Mouse (Mus musculus) liver, embryonic 13.5 days (tissue): ENCODE results near the gene Osbpl5. TPM values are rescaled to one million over a fixed set of nuclear protein-coding genes. Genes with fewer than 3 reads are reported as not detected.

ENCODE experiments used
- ATAC-seq: fragments of 200-750 bp; cut with Nextera tagmentation; 2 replicates; pipeline ENCODE4 v1.8.0; 2017; ENCODE audit warnings: low read depth, mild to moderate bottlenecking, moderate number of reproducible peaks, moderate library complexity
- DNase-seq: peaks from one replicate; pipeline ENCODE4 v3.0.0; 2022
- H3K27ac ChIP-seq: fragments of 300-500 bp; sonication (generic); 2 replicates; pipeline ENCODE4 v1.5.1; 2015; ENCODE audit warnings: moderate library complexity, mild to moderate bottlenecking, inconsistent platforms
- H3K27me3 ChIP-seq: fragments of 300-500 bp; sonication (generic); 2 replicates; pipeline ENCODE4 v1.6.1; 2015; ENCODE audit warnings: mild to moderate bottlenecking, inconsistent platforms
- H3K36me3 ChIP-seq: fragments of 300-500 bp; sonication (generic); 2 replicates; pipeline ENCODE4 v1.6.1; 2015; ENCODE audit warnings: mild to moderate bottlenecking, inconsistent platforms
- H3K4me1 ChIP-seq: fragments of 300-500 bp; sonication (generic); replicated peaks from 2 replicates; pipeline ENCODE4 v1.6.1; 2015; ENCODE audit warnings: inconsistent platforms
- H3K4me2 ChIP-seq: fragments of 300-500 bp; sonication (generic); 2 replicates; pipeline ENCODE4 v1.6.1; 2015; ENCODE audit warnings: inconsistent platforms, mild to moderate bottlenecking, moderate library complexity
- H3K4me3 ChIP-seq: fragments of 300-500 bp; sonication (generic); replicated peaks from 2 replicates; pipeline ENCODE4 v1.5.1; 2015; ENCODE audit warnings: mild to moderate bottlenecking, inconsistent platforms
- H3K9ac ChIP-seq: fragments of 300-500 bp; sonication (generic); 2 replicates; pipeline ENCODE4 v1.6.1; 2015; ENCODE audit warnings: mild to moderate bottlenecking, inconsistent platforms
- H3K9me3 ChIP-seq: fragments of 300-500 bp; sonication (generic); replicated peaks from 2 replicates; pipeline ENCODE4 v1.6.1; 2016; ENCODE audit warnings: inconsistent platforms
- WGBS: fragments of 180-500 bp; shearing (Covaris S2); methylation state at CpG from one replicate; pipeline ENCODE4 v1.1.7; 2015; ENCODE audit not compliant: insufficient replicate concordance; 5-methylcytosine and 5-hydroxymethylcytosine counted together
- polyA plus RNA-seq: library from polyadenylated mRNA; unstranded; fragments of >200 nt; fragmentation: Nextera tagmentation; extraction: Ambion mirVana; gene quantifications from 2 replicates; pipeline ENCODE4 v1.2.1, GENCODE M21; 2015

Osbpl5 gene
- polyA plus RNA-seq, 1 experiment from 2014 or later: 2.4 TPM

DNA sequence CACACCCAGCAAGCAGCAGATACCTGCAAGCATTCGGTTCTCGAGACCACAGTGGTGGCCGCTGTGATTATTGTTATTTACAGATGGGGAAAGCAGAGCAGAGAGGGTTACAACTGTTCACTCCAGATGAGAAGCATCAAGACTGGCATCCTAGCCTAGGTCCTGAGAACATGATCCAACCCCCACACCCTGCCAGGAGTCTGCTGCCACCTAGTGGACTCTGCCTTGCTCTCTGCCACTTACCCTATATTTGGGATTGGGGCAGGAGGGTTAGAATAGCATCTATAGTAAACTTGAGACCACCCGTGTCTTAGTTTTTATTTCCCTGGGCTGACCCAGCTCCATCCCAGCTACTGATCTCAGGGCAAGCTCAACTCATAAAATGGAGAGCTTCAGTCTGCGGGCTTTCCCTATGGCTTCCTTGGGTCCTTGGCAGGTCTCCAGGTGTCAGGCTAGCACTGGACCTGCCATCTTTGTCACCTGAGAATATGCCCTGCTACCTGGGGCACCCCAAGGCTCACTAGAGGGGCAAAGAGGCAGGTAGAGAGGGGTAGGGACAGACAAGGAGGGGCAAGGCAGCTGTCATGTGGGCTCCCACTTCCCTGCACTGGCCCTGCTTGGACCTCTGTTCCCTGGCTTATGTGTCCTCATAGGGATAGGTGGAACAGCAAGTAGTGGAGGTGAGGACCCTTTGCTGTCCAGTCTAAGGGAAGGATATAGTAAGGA lies 2.6 kb downstream of the Osbpl5 start:
- Histone ChIP-seq H3K4me1 (peaks cover 21% of the 10 kb centered on the region), H3K4me3 (no peak overlapping the region), H3K9ac (no peak overlapping the region), H3K27ac (no peak overlapping the region), H3K27me3 (peaks cover 25% of the 10 kb centered on the region), H3K9me3 (no peaks in the 10 kb centered on the region), H3K36me3 (no peaks in the 10 kb centered on the region), H3K4me2 (no peak overlapping the region)
- ATAC-seq (no peak), DNase-seq (peak; percentile 16)
- 29% methylated on average over 5 of the region's 5 CpGs for WGBS

DNA sequence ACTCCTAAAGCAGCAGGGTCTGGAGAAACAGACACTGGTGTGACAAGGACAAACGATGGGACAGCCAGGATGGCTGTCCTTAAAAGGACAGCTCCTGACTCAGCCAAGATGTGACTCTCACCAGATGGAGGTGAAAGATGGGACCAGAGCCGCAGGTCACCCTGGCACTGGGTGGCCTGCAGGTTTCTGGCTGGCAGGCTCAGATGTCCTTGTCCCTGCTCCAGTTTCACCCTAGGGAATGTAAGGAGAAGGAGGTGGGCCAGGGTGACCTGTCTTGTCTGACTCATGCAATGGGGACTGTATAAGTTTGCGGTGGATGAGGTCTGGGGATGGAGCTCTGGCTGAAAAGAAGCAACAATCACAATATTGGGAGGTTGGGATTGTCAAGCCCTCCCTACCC lies 4.2 kb downstream of the Osbpl5 start:
- 61% methylated on average over 3 of the region's 3 CpGs for WGBS

GRCm38 (mm10) chr7:143752056-143752455 lies 4.7 kb downstream of the Osbpl5 start:
- Histone ChIP-seq H3K9me3 (no peaks in the 10 kb centered on the region), H3K27me3 (peaks cover 23% of the 10 kb centered on the region), H3K4me1 (peaks cover 18% of the 10 kb centered on the region), H3K36me3 (no peaks in the 10 kb centered on the region), H3K4me3 (no peak overlapping the region), H3K4me2 (no peak overlapping the region), H3K9ac (no peak overlapping the region), H3K27ac (no peak overlapping the region)
- no peak for ATAC-seq
- whole genome bisulfite sequencing: 43% methylated on average over 4 of the region's 4 CpGs
- DNase-seq: no peak

More for the DNA sequence above, 4.2 kb downstream of the Osbpl5 start:
- no peaks in the 10 kb centered on the region for H3K9me3 ChIP-seq
- H3K9ac ChIP-seq: no peak overlapping the region
- no peaks in the 10 kb centered on the region for H3K36me3 ChIP-seq
- peaks cover 25% of the 10 kb centered on the region for H3K27me3 ChIP-seq
- DNase-seq: no peak
- H3K27ac ChIP-seq: no peak overlapping the region
- H3K4me3 ChIP-seq: no peak overlapping the region
- H3K4me1 ChIP-seq: peaks cover 21% of the 10 kb centered on the region
- H3K4me2 ChIP-seq: no peak overlapping the region
- ATAC-seq: no peak

- Histone ChIP-seq H3K4me2 (no peak overlapping the region), H3K9ac (no peak overlapping the region), H3K9me3 (no peaks in the 10 kb centered on the region), H3K27ac (no peak overlapping the region), H3K27me3 (peaks cover 20% of the 10 kb centered on the region), H3K4me3 (no peak overlapping the region), H3K36me3 (no peaks in the 10 kb centered on the region), H3K4me1 (peaks cover 12% of the 10 kb centered on the region)
- ATAC-seq (no peak), DNase-seq (no peak)
- 53% methylated on average over 1 of the region's 1 CpGs for WGBS
Observed at GRCm38 (mm10) chr7:143751380-143751779, 5.4 kb downstream of the Osbpl5 start.

DNA sequence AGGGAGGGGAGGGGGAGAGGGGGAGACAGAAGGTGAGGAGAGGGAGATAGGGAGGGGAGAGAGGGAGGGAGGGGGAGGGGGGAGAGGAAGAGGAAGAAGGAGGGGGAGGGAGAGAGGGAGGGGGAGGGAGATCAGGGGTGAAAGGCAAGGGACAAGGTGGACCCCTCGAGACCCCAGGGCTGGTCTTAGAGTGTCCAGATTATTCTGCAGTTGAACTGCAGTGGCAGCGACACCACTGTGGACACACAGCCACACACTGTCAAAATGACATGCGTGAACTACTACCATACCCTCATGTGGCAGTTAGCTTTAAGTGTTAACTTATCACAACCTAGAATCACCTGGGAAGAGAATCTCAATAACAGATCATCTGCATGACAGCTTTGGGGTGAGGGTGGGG lies 7.7 kb downstream of the Osbpl5 start:
- WGBS: 43% methylated on average over 3 of the region's 3 CpGs
- no peaks in the 10 kb centered on the region for H3K9me3 ChIP-seq
- ATAC-seq (no peak), DNase-seq (no peak)
- H3K4me1 ChIP-seq: no peaks in the 10 kb centered on the region
- H3K27ac ChIP-seq: no peak overlapping the region
- H3K27me3 ChIP-seq: peaks cover 8% of the 10 kb centered on the region
- no peak overlapping the region for H3K4me3 ChIP-seq
- H3K9ac ChIP-seq: no peak overlapping the region
- H3K4me2 ChIP-seq: no peak overlapping the region
- H3K36me3 ChIP-seq: no peaks in the 10 kb centered on the region

DNA sequence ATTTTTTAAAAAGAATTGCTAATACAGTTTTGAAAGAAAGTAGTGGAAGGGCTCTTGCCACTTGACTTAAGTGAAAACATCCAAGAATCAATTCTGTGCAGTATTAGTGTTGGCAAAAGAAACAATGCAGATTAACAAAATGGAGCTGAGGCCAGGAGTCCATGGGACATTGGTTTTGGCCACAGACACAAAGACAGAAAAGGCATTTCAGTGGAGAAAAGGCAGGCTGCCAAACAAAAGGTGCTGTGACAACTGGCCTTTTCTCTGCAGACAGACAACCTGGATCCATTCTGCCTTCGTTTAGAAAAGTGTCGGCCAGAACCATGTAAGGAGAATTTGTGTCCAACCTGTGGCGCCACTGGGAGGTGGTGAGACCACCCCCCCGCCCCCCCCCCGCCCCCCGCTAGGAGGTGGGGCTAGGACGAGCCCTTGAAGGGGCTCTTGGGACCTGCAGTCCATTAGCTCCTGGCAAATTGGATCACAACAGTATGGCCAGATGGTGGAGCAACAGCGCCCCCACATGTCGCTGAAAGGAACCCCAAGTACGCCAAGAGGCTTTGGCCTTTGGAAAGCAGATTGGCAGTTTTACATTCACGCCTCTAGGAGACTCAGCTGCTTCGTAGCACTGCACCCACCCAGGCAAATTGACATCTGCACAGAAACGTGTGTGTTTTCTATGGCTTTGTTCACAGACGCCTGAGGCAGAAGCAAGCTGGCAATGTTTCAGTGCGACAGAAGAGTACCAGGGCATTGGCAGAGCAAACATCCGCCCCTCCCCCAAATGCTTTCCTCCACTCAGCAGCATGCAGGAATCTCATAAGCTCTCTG lies 8.5 kb downstream of the Osbpl5 start:
- DNase-seq (peak; percentile 42), ATAC-seq (no peak)
- Histone ChIP-seq H3K4me1 (no peaks in the 10 kb centered on the region), H3K9me3 (no peaks in the 10 kb centered on the region), H3K4me3 (no peak overlapping the region), H3K9ac (no peak overlapping the region), H3K36me3 (no peaks in the 10 kb centered on the region), H3K27ac (no peak overlapping the region), H3K4me2 (peak overlapping the region; percentile 1; the same call in 1 of the 2 replicates), H3K27me3 (peaks cover 8% of the 10 kb centered on the region)
- 4% methylated on average over 16 of the region's 16 CpGs for WGBS

- Histone ChIP-seq H3K27me3 (peaks cover 48% of the 10 kb centered on the region), H3K9ac (no peak overlapping the region), H3K4me3 (peak overlapping the region; percentile 50), H3K4me1 (no peaks in the 10 kb centered on the region), H3K36me3 (no peaks in the 10 kb centered on the region), H3K9me3 (no peaks in the 10 kb centered on the region), H3K27ac (no peak overlapping the region), H3K4me2 (peak overlapping the region; percentile 57)
- ATAC-seq (no peak), DNase-seq (no peak)
- 28% methylated on average over 2 of the region's 2 CpGs for WGBS
Observed at GRCm38 (mm10) chr7:143740653-143741052, 16.1 kb downstream of the Osbpl5 start.

DNA sequence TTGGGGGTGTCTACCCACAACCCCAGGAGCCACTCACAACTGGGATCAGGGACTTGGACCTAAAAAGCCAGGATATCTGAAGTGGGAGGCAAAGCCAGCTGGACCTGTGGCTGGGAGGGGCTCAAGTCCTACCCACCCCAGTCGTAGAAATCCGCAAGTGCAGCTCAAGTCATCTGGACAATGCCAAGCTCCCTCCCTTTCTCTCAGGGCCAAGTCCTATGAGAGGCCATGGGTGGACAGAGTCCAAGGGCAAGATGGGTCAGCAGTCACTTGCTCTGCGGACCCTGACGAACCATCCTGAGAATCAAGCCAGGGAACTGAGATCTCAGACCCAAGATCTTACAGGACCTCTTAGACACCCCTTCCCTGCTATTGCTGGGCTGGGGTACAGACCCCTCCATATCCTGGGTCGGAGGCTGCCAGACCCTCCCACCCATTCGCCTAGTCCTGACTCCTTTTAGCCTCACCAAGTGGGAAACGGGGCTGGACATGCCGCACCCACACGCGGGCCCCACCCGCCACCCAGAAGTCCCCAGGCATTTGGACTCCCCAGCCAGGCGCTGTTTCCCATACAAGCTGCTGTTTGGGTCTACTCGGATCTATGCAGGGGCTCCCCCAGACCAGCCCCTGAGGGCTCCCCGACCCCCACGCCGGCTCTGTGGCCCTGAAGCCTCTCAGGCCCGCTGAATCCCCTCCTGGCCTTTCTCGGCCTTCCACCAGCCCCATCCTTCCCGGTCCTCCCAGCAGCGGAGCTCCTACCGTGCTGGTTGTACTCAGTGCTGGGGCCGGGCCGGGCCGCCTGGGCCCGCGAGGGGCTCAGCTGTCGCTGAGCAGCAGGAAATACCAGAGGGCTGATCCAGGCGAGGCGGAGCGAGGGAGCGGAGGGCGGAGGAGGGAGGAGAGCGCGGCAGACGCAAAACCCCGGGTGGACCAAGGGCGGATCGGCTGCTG lies 17.0 kb downstream of the Osbpl5 start:
- peaks cover 48% of the 10 kb centered on the region for H3K27me3 ChIP-seq
- H3K36me3 ChIP-seq: no peaks in the 10 kb centered on the region
- H3K9me3 ChIP-seq: no peaks in the 10 kb centered on the region
- 5% methylated on average over 38 of the region's 38 CpGs for WGBS
- ATAC-seq (peak; percentile 45; the same call in 1 of the 2 replicates), DNase-seq (no peak)
- H3K4me2 ChIP-seq: peak overlapping the region; percentile 57
- H3K9ac ChIP-seq: peak overlapping the region; percentile 54
- no peaks in the 10 kb centered on the region for H3K4me1 ChIP-seq
- H3K27ac ChIP-seq: no peak overlapping the region
- peak overlapping the region; percentile 50 for H3K4me3 ChIP-seq

- H3K9me3 ChIP-seq: no peaks in the 10 kb centered on the region
- no peak for DNase-seq
- no peak overlapping the region for H3K27ac ChIP-seq
- WGBS: 55% methylated on average over 5 of the region's 5 CpGs
- H3K4me3 ChIP-seq: no peak overlapping the region
- ATAC-seq: no peak
- H3K4me1 ChIP-seq: no peaks in the 10 kb centered on the region
- no peaks in the 10 kb centered on the region for H3K36me3 ChIP-seq
- H3K27me3 ChIP-seq: peaks cover 48% of the 10 kb centered on the region
- H3K4me2 ChIP-seq: peak overlapping the region; percentile 57; the same call in 1 of the 2 replicates
- H3K9ac ChIP-seq: no peak overlapping the region
Observed at GRCm38 (mm10) chr7:143738601-143739006, 18.2 kb downstream of the Osbpl5 start.

DNA sequence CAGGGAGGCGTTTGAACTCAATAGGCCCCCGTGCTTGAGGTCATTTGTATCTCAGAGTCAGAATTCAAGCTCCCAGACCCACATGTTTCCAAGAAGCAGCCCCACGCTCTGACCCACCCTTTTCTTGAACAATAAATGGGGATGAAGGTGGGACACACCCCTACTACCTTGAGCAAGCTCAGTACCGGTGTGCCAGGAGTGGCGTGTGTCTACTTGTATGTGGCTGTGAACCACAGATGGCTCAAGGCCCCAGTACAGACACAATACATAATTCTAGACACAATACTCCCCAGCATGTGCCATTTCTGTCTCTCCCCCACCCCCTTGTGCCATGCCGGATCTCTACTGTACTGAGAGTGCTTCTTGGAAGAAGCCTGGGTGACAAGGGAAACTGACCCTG lies 18.6 kb downstream of the Osbpl5 start:
- DNase-seq (no peak), ATAC-seq (no peak)
- Histone ChIP-seq H3K27ac (no peak overlapping the region), H3K9ac (no peak overlapping the region), H3K4me2 (no peak overlapping the region), H3K4me3 (no peak overlapping the region), H3K4me1 (no peaks in the 10 kb centered on the region), H3K27me3 (peaks cover 48% of the 10 kb centered on the region), H3K36me3 (no peaks in the 10 kb centered on the region), H3K9me3 (no peaks in the 10 kb centered on the region)
- 60% methylated on average over 6 of the region's 6 CpGs for WGBS

- no peaks in the 10 kb centered on the region for H3K9me3 ChIP-seq
- no peak for ATAC-seq
- no peak overlapping the region for H3K4me3 ChIP-seq
- H3K36me3 ChIP-seq: no peaks in the 10 kb centered on the region
- no peak overlapping the region for H3K9ac ChIP-seq
- no peak overlapping the region for H3K27ac ChIP-seq
- H3K27me3 ChIP-seq: peaks cover 8% of the 10 kb centered on the region
- no peak for DNase-seq
- 69% methylated on average over 4 of the region's 4 CpGs for WGBS
- no peaks in the 10 kb centered on the region; the same call in 1 of the 2 replicates for H3K4me1 ChIP-seq
- H3K4me2 ChIP-seq: no peak overlapping the region
Observed at GRCm38 (mm10) chr7:143733746-143734145, 23.0 kb downstream of the Osbpl5 start.
